In genomic region chr14:74846668-74847067, GRCm38 (mm10) we compare ENCODE assay signal across 9 mouse cellular contexts.
DNase-seq lines count a peak whose midpoint lies in the region; ATAC-seq and TF ChIP-seq lines count a peak whose summit lies in the region.
"Had no signal": no experiment of that assay in that cellular context is flagged by ENCODE, and none has a peak within 500 bp of the region (broad histone marks: within the 10 kb centered on the region; RNA-seq: fewer than 3 reads in every experiment).

No protein-coding gene starts in this region.

- TF ChIP-seq POLR2A in myocyte (IDR thresholded peaks at IDR 0.05; ENCODE audit: insufficient read length, low read depth) = no peak

- H3K4me3 ChIP-seq in heart, embryonic 16.5 days (ENCODE audit: low read length) = no peak overlapping the region
- no peak overlapping the region for H3K4me3 ChIP-seq in midbrain, embryonic 15.5 days
- no peak overlapping the region for H3K4me3 ChIP-seq in midbrain, embryonic 10.5 days
- no peak overlapping the region for H3K4me3 ChIP-seq in embryonic facial prominence, embryonic 14.5 days (ENCODE audit: low read depth, low read length)
- H3K4me3 ChIP-seq in myocyte = no peak overlapping the region

- peak; percentile 71 for ATAC-seq in heart, embryonic 16.5 days (replicated peaks; ENCODE audit: extremely low read depth, insufficient read depth, low FRiP score)
- ATAC-seq in midbrain, embryonic 15.5 days (replicated peaks) = no peak
- peak; percentile 65 for ATAC-seq in embryonic facial prominence, embryonic 14.5 days (ENCODE audit: low read depth)
- ATAC-seq: Patski had no signal

- H3K36me3 ChIP-seq in heart, embryonic 16.5 days (ENCODE audit: control insufficient read depth, insufficient read depth) = no peaks in the 10 kb centered on the region
- no peaks in the 10 kb centered on the region for H3K36me3 ChIP-seq in midbrain, embryonic 15.5 days (replicated peaks)
- no peaks in the 10 kb centered on the region for H3K36me3 ChIP-seq in midbrain, embryonic 10.5 days
- no peaks in the 10 kb centered on the region for H3K36me3 ChIP-seq in embryonic facial prominence, embryonic 14.5 days (ENCODE audit: control insufficient read depth, insufficient read depth, low read length)
- H3K36me3 ChIP-seq in myocyte (ENCODE audit: control insufficient read depth, insufficient read depth) = no peaks in the 10 kb centered on the region

- 18% methylated on average over 5 of the region's 5 CpGs for WGBS in heart, embryonic 16.5 days
- 42% methylated on average over 5 of the region's 5 CpGs for WGBS in midbrain, embryonic 15.5 days
- WGBS in midbrain, embryonic 10.5 days = 79% methylated on average over 5 of the region's 5 CpGs
- 32% methylated on average over 5 of the region's 5 CpGs for WGBS in embryonic facial prominence, embryonic 14.5 days

- H3ac ChIP-seq in myocyte (ENCODE audit: control insufficient read depth, insufficient read length) = no peak overlapping the region

- H3K9ac ChIP-seq in heart, embryonic 16.5 days (ENCODE audit: low read length) = peak overlapping the region; percentile 39
- H3K9ac ChIP-seq in midbrain, embryonic 15.5 days = peak overlapping the region; percentile 6; the same call in 1 of the 2 replicates
- no peak overlapping the region for H3K9ac ChIP-seq in embryonic facial prominence, embryonic 14.5 days (ENCODE audit: low read depth, low read length)

- peaks cover 20% of the 10 kb centered on the region for H3K79me2 ChIP-seq in myocyte (ENCODE audit: control insufficient read depth, insufficient read depth)

- DNase-seq in heart, adult 8-10 months (ENCODE audit: low spot score) = no peak
- no peak for DNase-seq in midbrain, embryonic 10.5 days (ENCODE audit: low spot score)
- DNase-seq in embryonic facial prominence, embryonic 14.5 days (ENCODE audit: low spot score) = peak; percentile 80
- no peak for DNase-seq in cerebellum, adult 9-10 months
- no peak for DNase-seq in right cerebral cortex, postnatal 14 days

- peaks cover 41% of the 10 kb centered on the region for H3K4me1 ChIP-seq in heart, embryonic 16.5 days (ENCODE audit: control insufficient read depth, insufficient read depth, low read length)
- peaks cover 17% of the 10 kb centered on the region for H3K4me1 ChIP-seq in midbrain, embryonic 15.5 days
- H3K4me1 ChIP-seq in midbrain, embryonic 10.5 days = peaks cover 11% of the 10 kb centered on the region
- peaks cover 33% of the 10 kb centered on the region for H3K4me1 ChIP-seq in embryonic facial prominence, embryonic 14.5 days (ENCODE audit: control insufficient read depth, insufficient read depth, low read length)

- H3K9me3 ChIP-seq in heart, embryonic 16.5 days (replicated peaks; ENCODE audit: control insufficient read depth, low read length) = no peaks in the 10 kb centered on the region
- H3K9me3 ChIP-seq in midbrain, embryonic 15.5 days = no peaks in the 10 kb centered on the region
- no peaks in the 10 kb centered on the region for H3K9me3 ChIP-seq in midbrain, embryonic 10.5 days (replicated peaks)
- no peaks in the 10 kb centered on the region for H3K9me3 ChIP-seq in embryonic facial prominence, embryonic 14.5 days (ENCODE audit: control insufficient read depth, low read length)

- H3K27me3 ChIP-seq in heart, embryonic 16.5 days (ENCODE audit: control insufficient read depth, insufficient read depth, low read length) = no peaks in the 10 kb centered on the region
- H3K27me3 ChIP-seq in midbrain, embryonic 15.5 days (replicated peaks) = no peaks in the 10 kb centered on the region
- no peaks in the 10 kb centered on the region for H3K27me3 ChIP-seq in midbrain, embryonic 10.5 days (ENCODE audit: low read depth, poor library complexity, severe bottlenecking)
- H3K27me3 ChIP-seq in embryonic facial prominence, embryonic 14.5 days (replicated peaks; ENCODE audit: control insufficient read depth, insufficient read depth, low read length) = no peaks in the 10 kb centered on the region
- H3K27me3 ChIP-seq in myocyte (ENCODE audit: control insufficient read depth, insufficient read depth, insufficient read length) = no peaks in the 10 kb centered on the region
- H3K27me3 ChIP-seq: Patski had no signal

- H3K4me2 ChIP-seq in heart, embryonic 16.5 days (ENCODE audit: low read depth, low read length) = peak overlapping the region; percentile 25; the same call in 1 of the 2 replicates
- no peak overlapping the region for H3K4me2 ChIP-seq in midbrain, embryonic 15.5 days
- H3K4me2 ChIP-seq in embryonic facial prominence, embryonic 14.5 days (ENCODE audit: low read depth, low read length) = no peak overlapping the region
- H3K4me2 ChIP-seq in myocyte (ENCODE audit: low read depth) = peak overlapping the region; percentile 55

- H3K27ac ChIP-seq in heart, embryonic 16.5 days (ENCODE audit: low read length) = peak overlapping the region; percentile 94
- peak overlapping the region; percentile 58; the same call in 1 of the 2 replicates for H3K27ac ChIP-seq in midbrain, embryonic 15.5 days
- no peak overlapping the region for H3K27ac ChIP-seq in midbrain, embryonic 10.5 days (replicated peaks)
- peak overlapping the region; percentile 63 for H3K27ac ChIP-seq in embryonic facial prominence, embryonic 14.5 days (replicated peaks; ENCODE audit: low read depth, low read length)

TF ChIP-seq in myocyte, 11 proteins besides CTCF, POLR2A, EP300 and RAD21:
- TF ChIP-seq MYOD1 (IDR thresholded peaks at IDR 0.05; ENCODE audit: control insufficient read depth in 1 of 3, insufficient read length in 2 of 3, low read depth in 2 of 3) (peak; percentile 79 to 91 (median 81)), MYOG (IDR thresholded peaks at IDR 0.05; ENCODE audit: control insufficient read depth in 1 of 3, insufficient read depth in 1 of 3, insufficient read length in 2 of 3, low read depth in 2 of 3) (peak; percentile 18 to 71 (median 32)), SRF (IDR thresholded peaks at IDR 0.05; ENCODE audit: control insufficient read depth, insufficient read length, low read depth) (peak; percentile 97), USF1 (IDR thresholded peaks at IDR 0.05; ENCODE audit: low read depth) (no peak), CEBPB (IDR thresholded peaks at IDR 0.05; ENCODE audit: insufficient read depth, poor library complexity, severe bottlenecking) (no peak)
TF ChIP-seq in myocyte: peak in this region for 3.

Comparison
In these comparisons a context has a peak if more than half of its experiments do, and no peak if none do; other contexts are left out.
1. H3K4me2 ChIP-seq: peak in heart, embryonic 16.5 days (single experiment) and myocyte (single experiment); none in midbrain, embryonic 15.5 days (single experiment) and embryonic facial prominence, embryonic 14.5 days (single experiment).